Mouse (Mus musculus) liver, embryonic 14.5 days (tissue): ENCODE measurements at regions not wholly inside any gene's neighbourhood (a gene's known extent, or its start where the extent isn't known, plus 50 kb on each side); places are given as distances from the start of the nearest gene placed in this dataset.

Source experiments
- ATAC-seq: fragments of 200-750 bp; cut with Nextera tagmentation; 2 replicates; pipeline ENCODE4 v1.8.0; 2017; ENCODE audit warnings: moderate number of reproducible peaks, mild to moderate bottlenecking, moderate library complexity; ENCODE audit not compliant: insufficient read depth
- DNase-seq, 3 experiments: peaks; one replicate each; pipeline ENCODE4 v3.0.0-alpha.2; 2012 to 2013; ENCODE audit warnings: low read depth in 3 of 3, low spot score in 3 of 3
- H3K27ac ChIP-seq: fragments of 300-500 bp; sonication (generic); 2 replicates; pipeline ENCODE4 v1.5.1; 2014; ENCODE audit warnings: moderate library complexity, mild to moderate bottlenecking, control low read depth, inconsistent platforms
- H3K27me3 ChIP-seq: fragments of 300-500 bp; sonication (generic); 2 replicates; pipeline ENCODE4 v1.6.1; 2014; ENCODE audit warnings: mild to moderate bottlenecking, low read length, moderate library complexity; ENCODE audit not compliant: control insufficient read depth, insufficient read depth
- H3K36me3 ChIP-seq: fragments of 300-500 bp; sonication (generic); replicated peaks from 2 replicates; pipeline ENCODE4 v1.6.1; 2014; ENCODE audit warnings: low read depth; ENCODE audit not compliant: control insufficient read depth, insufficient read depth
- H3K4me1 ChIP-seq, 2 experiments: fragments of 200-500 bp in 1 of 2; fragments of 300-500 bp in 1 of 2; sonication (generic) in 1 of 2; replicated peaks; 2 replicates each; pipeline ENCODE4 v1.6.1; 2012 to 2014; ENCODE audit warnings: antibody characterized with exemption in 1 of 2, inconsistent platforms in 1 of 2, low read length in 1 of 2; ENCODE audit not compliant: control insufficient read depth in 2 of 2, insufficient read depth in 2 of 2
- H3K4me2 ChIP-seq: fragments of 300-500 bp; sonication (generic); 2 replicates; pipeline ENCODE4 v1.6.1; 2014; ENCODE audit warnings: low read depth, mild to moderate bottlenecking, control low read depth, moderate library complexity
- H3K4me3 ChIP-seq, 2 experiments: fragments of 200-500 bp in 1 of 2; fragments of 300-500 bp in 1 of 2; sonication (generic) in 1 of 2; 2 replicates each; pipeline ENCODE4 v1.5.1; 2012 to 2014; ENCODE audit warnings: low read depth in 2 of 2, low read length in 2 of 2, mild to moderate bottlenecking in 2 of 2, control low read depth in 1 of 2, inconsistent platforms in 1 of 2, moderate library complexity in 1 of 2; ENCODE audit not compliant: insufficient read depth in 1 of 2
- H3K9ac ChIP-seq: fragments of 300-500 bp; sonication (generic); replicated peaks from 2 replicates; pipeline ENCODE4 v1.6.1; 2014; ENCODE audit warnings: mild to moderate bottlenecking, control low read depth, moderate library complexity
- H3K9me3 ChIP-seq: fragments of 300-500 bp; sonication (generic); 2 replicates; pipeline ENCODE4 v1.6.1; 2016; ENCODE audit warnings: low read length, mixed read lengths; ENCODE audit not compliant: control insufficient read depth
- CTCF ChIP-seq: IDR thresholded peaks from 2 replicates; pipeline ENCODE4 v1.5.1; 2016; ENCODE audit warnings: antibody characterized with exemption, low read depth, control low read depth
- EP300 ChIP-seq: IDR thresholded peaks from 2 replicates; pipeline ENCODE4 v1.6.1; 2016; ENCODE audit warnings: antibody characterized with exemption, low read depth
- WGBS: fragments of 180-500 bp; shearing (Covaris S2); extraction: QIAGEN DNeasy Blood & Tissue Kit; methylation state at CpG from one replicate; pipeline ENCODE4 v1.1.7; 2014; ENCODE audit not compliant: insufficient replicate concordance; 5-methylcytosine and 5-hydroxymethylcytosine counted together

GRCm38 (mm10) chr16:39195431-39195830 is 303.0 kb downstream of the Igsf11 start:
- Histone ChIP-seq H3K4me1 (no peaks in the 10 kb centered on the region), H3K36me3 (no peaks in the 10 kb centered on the region), H3K4me2 (no peak overlapping the region), H3K27me3 (no peaks in the 10 kb centered on the region), H3K9ac (no peak overlapping the region), H3K4me3 (no peak overlapping the region), H3K9me3 (no peaks in the 10 kb centered on the region), H3K27ac (no peak overlapping the region)
- TF ChIP-seq EP300 (no peak), CTCF (no peak)
- DNase-seq: no peak
- no peak for ATAC-seq
- 56% methylated on average over 1 of the region's 1 CpGs for WGBS

GRCm38 (mm10) chr16:39196896-39197295 is 304.4 kb downstream of the Igsf11 start:
- ATAC-seq (no peak), DNase-seq (no peak)
- Histone ChIP-seq H3K36me3 (no peaks in the 10 kb centered on the region), H3K4me1 (no peaks in the 10 kb centered on the region), H3K4me2 (no peak overlapping the region), H3K9ac (no peak overlapping the region), H3K9me3 (no peaks in the 10 kb centered on the region), H3K27me3 (no peaks in the 10 kb centered on the region), H3K4me3 (no peak overlapping the region), H3K27ac (no peak overlapping the region)
- WGBS: 32% methylated on average over 2 of the region's 2 CpGs
- TF ChIP-seq EP300 (no peak), CTCF (no peak)

- Histone ChIP-seq H3K27ac (no peak overlapping the region), H3K4me1 (no peaks in the 10 kb centered on the region), H3K4me3 (no peak overlapping the region), H3K27me3 (no peaks in the 10 kb centered on the region), H3K36me3 (no peaks in the 10 kb centered on the region), H3K9me3 (no peaks in the 10 kb centered on the region), H3K4me2 (no peak overlapping the region), H3K9ac (no peak overlapping the region)
- no peak for DNase-seq
- 57% methylated on average over 8 of the region's 8 CpGs for WGBS
- ATAC-seq: no peak
- TF ChIP-seq CTCF (no peak), EP300 (no peak)
Measured at GRCm38 (mm10) chr16:39223551-39223950, 331.1 kb downstream of the Igsf11 start.

- no peak for TF ChIP-seq EP300
- TF ChIP-seq CTCF: no peak
- DNase-seq: no peak
- H3K4me2 ChIP-seq: no peak overlapping the region
- H3K4me1 ChIP-seq: no peaks in the 10 kb centered on the region
- no peak for ATAC-seq
- H3K27ac ChIP-seq: no peak overlapping the region
- H3K9ac ChIP-seq: no peak overlapping the region
- no peaks in the 10 kb centered on the region for H3K9me3 ChIP-seq
- WGBS: 55% methylated on average over 7 of the region's 7 CpGs
- no peaks in the 10 kb centered on the region for H3K36me3 ChIP-seq
- H3K4me3 ChIP-seq: no peak overlapping the region
- no peaks in the 10 kb centered on the region for H3K27me3 ChIP-seq
Measured at GRCm38 (mm10) chr16:39229501-39229900, 337.0 kb downstream of the Igsf11 start.

DNA sequence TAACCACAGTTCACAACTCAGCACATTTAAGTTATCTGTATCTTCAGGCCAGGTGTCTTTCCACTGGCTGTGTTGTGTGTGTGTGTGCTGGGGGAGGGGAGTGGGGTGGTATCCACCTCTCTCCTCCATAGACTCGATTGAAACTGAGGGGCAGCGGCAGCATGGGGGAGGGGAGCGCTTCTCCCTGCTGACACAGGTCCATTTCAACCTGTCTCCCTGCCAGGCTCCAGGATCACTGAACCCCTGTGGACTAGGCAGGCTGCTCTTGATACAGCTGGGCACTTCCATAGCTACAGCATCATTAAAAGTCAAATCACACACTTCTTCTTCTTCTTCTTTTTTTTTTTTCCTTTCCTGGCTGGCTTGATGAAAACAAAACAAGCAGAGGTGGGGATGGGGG is 338.0 kb downstream of the Igsf11 start:
- no peaks in the 10 kb centered on the region for H3K36me3 ChIP-seq
- no peak overlapping the region for H3K4me3 ChIP-seq
- no peak overlapping the region for H3K9ac ChIP-seq
- H3K27me3 ChIP-seq: no peaks in the 10 kb centered on the region
- DNase-seq (no peak), ATAC-seq (no peak)
- WGBS: 28% methylated on average over 3 of the region's 3 CpGs
- no peaks in the 10 kb centered on the region for H3K4me1 ChIP-seq
- no peak overlapping the region for H3K27ac ChIP-seq
- TF ChIP-seq EP300 (no peak), CTCF (no peak)
- H3K4me2 ChIP-seq: no peak overlapping the region
- H3K9me3 ChIP-seq: no peaks in the 10 kb centered on the region
